Mouse (Mus musculus) CH12.LX (cell line): Measurements from ENCODE around the gene Cdca7.

Experiments
- CTCF ChIP-seq, 2 experiments: IDR thresholded peaks in 1 of 2; conservative IDR thresholded peaks in 1 of 2; 2 replicates each; pipeline ENCODE4 v1.5.1; 2011 to 2012; ENCODE audit warnings: low read depth in 2 of 2, low read length in 2 of 2, improper control_type of control experiment in 1 of 2, inconsistent platforms in 1 of 2, mild to moderate bottlenecking in 1 of 2, moderate library complexity in 1 of 2
- EP300 ChIP-seq: IDR thresholded peaks from 2 replicates; pipeline ENCODE4 v1.6.1; 2011; ENCODE audit warnings: low read length, improper control_type of control experiment
- JUND ChIP-seq: conservative IDR thresholded peaks from 2 replicates; pipeline ENCODE4 v1.6.1; 2011; ENCODE audit warnings: low read depth, low read length, improper control_type of control experiment
- MAX ChIP-seq: IDR thresholded peaks from 2 replicates; pipeline ENCODE4 v1.6.1; 2011; ENCODE audit warnings: low read length, improper control_type of control experiment
- MEF2A ChIP-seq: IDR thresholded peaks from 2 replicates; pipeline ENCODE4 v1.6.1; 2014; ENCODE audit warnings: low read depth, mild to moderate bottlenecking, inconsistent platforms, low read length, improper control_type of control experiment, borderline replicate concordance
- MXI1 ChIP-seq: IDR thresholded peaks from 2 replicates; pipeline ENCODE4 v1.6.1; 2011; ENCODE audit warnings: mild to moderate bottlenecking, low read depth, low read length, improper control_type of control experiment
- NELFE ChIP-seq: IDR thresholded peaks from 2 replicates; pipeline ENCODE4 v1.6.1; 2011; ENCODE audit warnings: low read depth, low read length, improper control_type of control experiment
- POLR2A ChIP-seq: IDR thresholded peaks from 2 replicates; pipeline ENCODE4 v1.6.1; 2011; ENCODE audit warnings: low read depth, mild to moderate bottlenecking, improper control_type of control experiment, low read length
- TCF12 ChIP-seq: IDR thresholded peaks from 2 replicates; pipeline ENCODE4 v1.6.1; 2014; ENCODE audit warnings: low read depth, mild to moderate bottlenecking, inconsistent platforms, low read length, improper control_type of control experiment
- UBTF ChIP-seq: IDR thresholded peaks from 2 replicates; pipeline ENCODE4 v1.6.1; 2012; ENCODE audit warnings: low read depth, mild to moderate bottlenecking, inconsistent platforms, low read length, improper control_type of control experiment, moderate library complexity

GRCm38 (mm10) chr2:72446106-72446505, 29.9 kb upstream of the Cdca7 start:
- TF ChIP-seq JUND: no peak
- no peak for TF ChIP-seq CTCF (conservative IDR thresholded peaks at IDR 0.05 in 1 of 2, IDR thresholded peaks at IDR 0.05 in 1 of 2; ENCODE audit: low read depth in 2 of 2, low read length in 2 of 2)
- no peak for TF ChIP-seq EP300
- TF ChIP-seq TCF12: no peak
- no peak for TF ChIP-seq POLR2A
- no peak for TF ChIP-seq UBTF
- TF ChIP-seq MAX: no peak
- TF ChIP-seq MXI1: no peak
- no peak for TF ChIP-seq NELFE
- TF ChIP-seq MEF2A: no peak
